Mouse (Mus musculus): ENCODE results near the gene Zfp661.
"Not testable (repeated sequence)": the region's sequence is repeated elsewhere in the genome, so short reads cannot be mapped to it uniquely, and the experiment has no call there.

Gene Zfp661

GRCm38 (mm10) chr2:127586694-127587513, at the start of gene Zfp661, which contains the start of gene Mrps5:
Gene Zfp661 (minus strand): TSS chr2:127587094.
Gene Mrps5 (plus strand): TSS chr2:127587222.
- peak; percentile 77 for DNase-seq (ENCODE audit: low spot score)

GRCm38 (mm10) chr2:127635581-127635980, 48.7 kb upstream of the Zfp661 start:
- no peak for DNase-seq (ENCODE audit: low spot score)

DNA sequence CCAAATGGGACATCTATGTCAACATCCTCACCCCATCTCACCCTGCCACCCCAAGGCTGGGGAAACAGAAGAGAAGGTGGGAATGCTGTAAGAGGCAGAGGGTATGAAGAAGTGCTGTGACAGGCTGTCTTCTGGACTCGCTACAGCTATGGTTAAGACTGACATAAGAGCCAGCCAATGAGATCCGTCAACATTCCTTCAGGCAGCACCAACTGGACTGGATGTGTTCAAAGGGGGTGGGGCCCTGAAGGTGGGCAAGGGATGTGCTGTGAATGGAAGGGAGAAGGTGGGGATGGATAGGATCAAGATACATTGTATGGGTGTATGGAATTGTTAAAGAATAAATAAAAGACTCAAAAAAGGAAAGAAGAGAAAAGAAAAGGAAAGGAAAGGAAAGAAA, 45.7 kb upstream of the Zfp661 start:
- DNase-seq (ENCODE audit: low spot score) = no peak

GRCm38 (mm10) chr2:127627990-127628570, 41.2 kb upstream of the Zfp661 start:
- DNase-seq (ENCODE audit: low spot score) = no peak

DNA sequence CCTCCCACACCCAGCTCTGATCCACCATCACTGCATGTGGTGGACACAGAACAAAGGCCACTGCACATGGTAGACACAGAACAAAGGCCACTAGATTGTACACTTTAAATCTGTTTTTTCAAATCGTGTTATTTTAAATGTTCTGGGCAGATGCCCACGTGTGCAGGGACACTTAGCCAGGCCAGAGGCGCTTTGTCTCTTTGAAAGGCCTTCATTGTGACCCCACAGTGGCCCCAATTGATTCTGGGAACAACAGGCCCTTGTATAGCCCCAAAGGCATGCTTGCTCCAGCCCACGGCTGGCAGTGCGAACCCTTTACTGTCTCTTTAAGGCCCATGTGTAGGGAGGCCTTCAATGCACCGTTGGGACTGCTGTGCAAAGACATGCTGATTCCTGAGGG, 40.5 kb upstream of the Zfp661 start:
- no peak for DNase-seq (ENCODE audit: low spot score)

- no peak for DNase-seq (ENCODE audit: low spot score)
These were observed 38.8 kb upstream of the Zfp661 start for GRCm38 (mm10) chr2:127625659-127626058.

DNA sequence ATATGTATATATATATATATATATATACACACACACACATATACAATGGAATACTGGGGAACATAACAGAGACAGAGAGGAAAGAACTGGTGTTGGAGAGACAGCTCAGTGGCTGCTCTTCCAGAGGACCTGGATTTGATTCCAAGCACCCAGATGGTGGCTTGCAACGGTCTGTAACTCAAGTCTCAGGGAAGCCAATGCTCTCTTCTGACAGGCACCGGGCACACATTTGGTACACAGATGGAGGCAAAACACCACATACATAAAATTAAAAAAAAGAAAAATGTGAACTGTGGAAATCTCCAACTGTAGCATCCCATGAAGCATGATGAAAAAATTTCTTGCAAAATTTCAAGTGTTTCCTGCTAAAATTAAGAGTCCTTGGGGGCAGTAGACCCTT, 37.9 kb upstream of the Zfp661 start:
- no peak for DNase-seq (ENCODE audit: low spot score)

DNA sequence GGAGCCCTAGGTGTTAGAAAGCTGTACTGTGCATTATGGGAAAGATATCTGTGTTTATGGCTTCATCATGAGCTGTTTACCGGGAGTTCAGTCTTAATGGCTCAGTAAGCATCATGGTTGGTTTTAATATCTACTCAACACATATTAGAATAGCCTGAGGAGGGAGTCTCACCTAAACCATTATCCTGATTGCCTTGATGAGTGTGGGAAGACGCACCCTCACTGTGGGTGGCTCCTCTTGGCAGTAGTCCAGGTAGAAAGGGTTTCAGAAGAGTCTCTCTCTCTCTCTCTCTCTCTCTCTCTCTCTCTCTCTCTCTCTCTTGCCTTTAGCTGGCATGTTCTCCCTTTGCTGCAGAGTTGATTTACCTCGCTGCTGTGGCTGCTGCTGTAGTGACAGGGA, 35.2 kb upstream of the Zfp661 start:
- no peak for DNase-seq (ENCODE audit: low spot score)

DNA sequence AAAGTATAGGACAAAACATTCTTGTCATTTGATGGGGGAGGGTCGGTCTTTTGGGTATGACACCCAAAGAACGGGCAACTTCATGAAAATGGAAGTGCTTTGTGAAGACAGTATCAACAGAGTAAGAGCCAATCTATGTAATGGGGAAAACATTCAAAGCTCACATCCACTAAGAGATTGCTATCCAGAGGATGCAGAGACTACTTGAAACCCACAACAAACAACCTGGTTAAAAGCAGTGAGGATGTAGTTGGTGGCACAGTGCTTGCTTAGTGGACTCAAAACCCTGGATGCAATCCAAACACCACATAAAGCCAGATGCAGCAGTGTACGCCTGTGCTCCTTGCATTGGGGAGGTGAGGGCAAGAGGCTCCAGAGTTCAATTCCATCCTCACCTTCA, 32.4 kb upstream of the Zfp661 start:
- no peak for DNase-seq (ENCODE audit: low spot score)

GRCm38 (mm10) chr2:127612288-127612687, 25.4 kb upstream of the Zfp661 start:
- no peak for DNase-seq (ENCODE audit: low spot score)

- no peak for DNase-seq (ENCODE audit: low spot score)
These were observed 24.5 kb upstream of the Zfp661 start for GRCm38 (mm10) chr2:127611386-127611785.

DNA sequence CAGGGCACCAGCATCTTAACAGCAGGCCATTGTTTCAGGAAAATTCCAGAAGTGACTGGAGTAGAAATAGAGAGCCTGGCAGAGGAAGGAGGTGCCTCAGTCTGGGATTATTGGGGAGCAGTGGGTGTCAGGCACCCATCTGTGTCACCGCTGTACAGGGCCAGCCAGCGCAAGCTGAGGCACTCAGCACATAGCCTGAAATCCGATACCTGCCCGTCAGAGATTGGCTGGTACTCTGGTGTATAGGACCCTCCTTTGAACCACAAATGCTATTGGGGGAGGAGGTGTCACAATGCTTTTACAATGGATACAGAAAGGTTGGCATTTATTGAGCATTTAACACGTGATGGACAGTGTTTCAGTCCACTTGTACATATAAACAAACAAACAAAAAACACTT, 22.1 kb upstream of the Zfp661 start:
- DNase-seq (ENCODE audit: low spot score) = no peak

GRCm38 (mm10) chr2:127608234-127608633, 21.3 kb upstream of the Zfp661 start:
- DNase-seq (ENCODE audit: low spot score) = peak; percentile 43

DNA sequence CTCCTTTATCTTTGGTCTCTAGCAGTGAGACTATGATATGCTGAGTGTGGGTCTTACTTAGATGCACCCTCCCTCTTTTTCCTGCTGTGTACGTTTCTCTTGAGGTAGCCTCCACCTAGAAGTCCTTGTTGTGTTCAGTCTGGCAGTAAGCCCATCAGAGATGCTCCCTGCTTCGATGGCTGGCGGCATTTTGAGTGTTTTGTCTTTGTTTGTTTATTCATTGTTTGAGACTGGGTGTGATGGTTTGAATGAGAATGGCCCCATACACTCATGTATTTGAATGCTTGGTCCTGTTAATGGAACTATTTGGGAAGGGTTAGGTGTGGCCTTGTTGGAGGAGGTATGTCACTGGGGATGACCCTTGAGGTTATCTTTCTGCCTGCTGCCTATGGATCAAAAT, 18.3 kb upstream of the Zfp661 start:
- DNase-seq (ENCODE audit: low spot score) = no peak

DNA sequence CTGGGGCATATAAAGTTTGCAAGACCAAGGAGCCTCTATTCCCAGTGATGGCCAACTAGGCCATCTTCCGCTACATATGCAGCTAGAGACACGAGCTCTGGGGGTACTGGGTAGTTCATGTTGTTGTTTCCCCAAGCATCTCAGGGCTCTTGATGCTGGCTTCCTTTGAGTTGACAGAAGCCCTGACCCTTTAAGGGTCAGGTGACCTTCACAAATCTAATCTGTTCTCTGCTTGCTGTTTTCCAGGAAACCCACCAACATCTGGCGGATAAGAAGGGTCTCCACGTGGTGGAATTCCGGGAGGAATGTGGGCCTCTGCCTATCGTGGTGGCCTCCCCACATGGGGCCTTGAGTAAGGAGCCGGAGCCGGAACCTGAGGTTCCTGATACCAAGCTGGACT, 16.5 kb upstream of the Zfp661 start:
- not testable (repeated sequence) for DNase-seq (ENCODE audit: low spot score)

GRCm38 (mm10) chr2:127590840-127591239, 3.9 kb upstream of the Zfp661 start:
- no peak for DNase-seq (ENCODE audit: low spot score)

- no peak for DNase-seq (ENCODE audit: low spot score)
These were observed 3.3 kb upstream of the Zfp661 start for GRCm38 (mm10) chr2:127590204-127590603.

DNA sequence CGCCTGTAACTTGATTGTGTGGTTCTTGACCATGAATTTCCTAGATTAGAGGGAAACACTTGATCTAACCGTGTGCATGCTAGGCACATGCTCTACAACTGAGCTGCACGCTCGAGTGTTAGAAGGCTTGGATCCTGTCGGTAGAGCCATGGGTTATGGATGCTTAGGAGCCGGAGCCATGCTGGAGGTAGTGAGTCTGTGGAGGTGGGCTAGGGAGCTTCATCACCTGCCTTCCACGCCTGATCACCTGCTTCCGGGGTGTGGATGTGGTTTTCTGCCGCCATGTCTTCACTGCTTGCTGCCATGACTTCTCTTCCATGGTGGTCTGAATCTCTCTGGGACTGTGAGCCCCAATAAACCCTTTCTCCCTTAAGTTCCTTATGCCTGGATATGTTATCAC, 2.0 kb upstream of the Zfp661 start:
- DNase-seq (ENCODE audit: low spot score) = no peak

DNA sequence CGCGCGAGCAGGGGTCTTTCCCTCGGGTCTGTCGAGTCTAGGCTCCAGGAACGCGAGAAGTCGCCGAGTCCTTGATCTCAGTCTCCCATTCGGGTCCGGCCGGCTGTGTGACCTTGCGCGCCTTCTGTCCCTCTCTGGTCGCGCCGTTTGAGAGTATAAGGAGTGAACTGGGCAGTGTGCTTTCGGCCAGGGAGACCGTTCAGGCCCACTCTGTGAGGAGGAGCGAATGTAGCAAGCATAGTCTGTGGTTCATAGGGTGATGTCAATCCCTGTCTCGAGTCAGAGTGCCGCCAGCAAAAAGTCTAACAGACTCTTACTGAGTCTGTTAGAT, 585 bp upstream of the Zfp661 start:
- no peak for DNase-seq (ENCODE audit: low spot score)

- peak; percentile 95 for DNase-seq (ENCODE audit: low spot score)
These were observed 2.4 kb downstream of the Zfp661 start for GRCm38 (mm10) chr2:127584436-127584858.

DNA sequence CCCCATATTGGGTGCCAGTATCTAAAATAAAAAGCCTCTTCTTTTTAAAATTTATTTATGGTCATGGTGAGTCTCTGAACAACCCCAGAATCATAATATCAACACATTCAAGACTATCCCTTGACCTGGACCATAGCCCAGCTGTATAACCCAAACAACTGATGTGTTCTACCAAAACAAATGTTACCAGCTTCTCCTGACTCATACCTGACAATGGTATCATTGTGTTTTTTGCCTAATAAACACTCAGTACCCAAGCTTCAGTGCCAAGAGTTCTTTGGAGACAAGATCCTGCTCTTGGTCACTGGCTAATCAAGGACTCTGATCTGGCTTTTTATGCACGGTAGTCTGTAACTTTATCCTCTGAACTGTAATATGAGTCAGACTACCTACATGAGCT, 13.6 kb downstream of the Zfp661 start:
- no peak for DNase-seq (ENCODE audit: low spot score)

GRCm38 (mm10) chr2:127559070-127559966, 27.6 kb downstream of the Zfp661 start:
- peak; percentile 76 for DNase-seq (ENCODE audit: low spot score)

- no peak for DNase-seq (ENCODE audit: low spot score)
These were observed 35.8 kb downstream of the Zfp661 start for GRCm38 (mm10) chr2:127551078-127551477.
